Mouse (Mus musculus): Measurements from ENCODE around the gene Tesk1.

Gene Tesk1

GRCm38 (mm10) chr4:43441639-43442038, at the start of gene Tesk1:
Gene Tesk1, plus strand, starts transcription at chr4:43441939.
- DNase-seq, result no peak

GRCm38 (mm10) chr4:43394345-43394891, 47.3 kb upstream of the Tesk1 start:
- DNase-seq, result peak; percentile 86

DNA sequence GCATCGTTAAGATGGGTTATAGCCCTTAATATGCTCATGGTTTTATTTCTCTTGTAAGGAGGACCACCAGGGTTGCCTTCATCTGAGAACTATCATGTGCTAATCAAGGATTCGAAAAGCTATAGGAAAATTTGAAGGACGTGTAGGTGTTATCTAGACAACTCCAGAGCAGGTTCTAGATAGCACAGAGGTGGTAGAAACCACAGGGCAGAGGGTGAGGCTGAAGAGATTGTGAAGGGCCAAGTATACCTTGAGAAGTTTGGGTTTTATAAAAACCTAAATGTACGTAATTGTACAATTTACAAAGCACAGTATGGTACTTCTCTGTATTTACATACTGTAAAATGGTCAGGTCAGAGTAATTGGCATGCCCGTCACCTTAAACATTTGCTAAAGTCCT, 46.6 kb upstream of the Tesk1 start:
- DNase-seq, result no peak

GRCm38 (mm10) chr4:43395836-43396235, 45.9 kb upstream of the Tesk1 start:
- no peak for DNase-seq

DNA sequence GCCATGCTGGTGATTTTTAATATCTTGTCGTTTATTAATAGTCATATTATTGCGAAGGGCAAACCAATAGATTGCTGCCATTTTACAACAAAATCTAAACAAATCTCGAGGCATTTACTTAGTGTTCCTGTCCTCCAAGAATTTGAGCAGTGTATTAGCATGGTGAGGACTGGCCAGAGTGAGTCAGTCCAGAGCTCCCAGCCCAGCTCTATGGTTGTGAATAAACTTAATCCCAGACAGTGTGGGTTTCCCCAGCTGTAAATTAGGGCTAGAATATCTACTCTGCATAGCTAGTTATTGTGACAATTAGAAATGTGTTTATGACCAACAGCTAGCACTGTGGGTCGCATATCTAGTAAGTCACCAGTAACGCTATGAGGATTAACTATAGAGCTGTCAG, 45.4 kb upstream of the Tesk1 start:
- no peak for DNase-seq

GRCm38 (mm10) chr4:43398014-43398413, 43.7 kb upstream of the Tesk1 start:
- DNase-seq, result no peak

GRCm38 (mm10) chr4:43398829-43399331, 42.9 kb upstream of the Tesk1 start:
- peak; percentile 73 for DNase-seq

GRCm38 (mm10) chr4:43399391-43400131, 42.2 kb upstream of the Tesk1 start:
- DNase-seq, result peak; percentile 55

DNA sequence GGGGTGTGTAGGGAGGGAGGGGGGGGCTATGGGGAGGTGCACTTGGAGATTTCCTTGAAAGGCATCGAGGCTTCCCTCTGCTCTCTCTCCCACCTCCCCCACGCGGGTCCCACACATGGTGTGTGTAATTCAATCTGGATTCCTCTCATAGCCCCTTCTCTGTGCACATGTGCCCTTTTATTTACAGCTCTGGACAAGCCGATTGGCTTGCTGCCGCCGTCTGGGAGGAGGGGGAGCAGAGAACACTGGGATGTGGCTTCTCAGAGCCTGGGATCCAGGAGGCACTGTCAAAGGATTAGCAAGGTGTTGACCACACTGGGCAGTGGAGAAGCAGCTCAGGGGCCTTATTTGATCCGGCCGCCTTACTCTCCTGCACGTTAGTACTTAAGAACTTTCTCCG, 40.8 kb upstream of the Tesk1 start:
- DNase-seq, result peak; percentile 48

DNA sequence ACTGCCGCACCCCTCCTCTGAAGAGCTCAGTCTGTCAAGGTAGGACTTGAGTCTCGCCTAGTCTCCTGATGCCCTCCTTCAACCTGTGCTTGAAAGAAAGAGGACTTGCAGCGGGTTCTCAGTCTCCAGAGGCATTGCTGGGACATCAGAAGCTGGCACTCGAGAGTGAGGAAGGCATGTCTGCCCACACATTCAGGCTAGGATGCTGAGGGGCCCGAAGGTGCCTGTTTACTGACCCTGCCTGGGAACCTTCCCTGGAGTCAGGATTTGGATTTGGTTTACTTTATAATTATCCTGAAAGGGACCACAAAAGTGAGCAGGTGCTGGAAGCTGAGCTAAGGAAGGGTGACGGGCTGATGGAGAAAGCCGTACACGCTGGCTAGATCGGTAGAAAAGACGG, 40.3 kb upstream of the Tesk1 start:
- DNase-seq, result no peak

- DNase-seq, result no peak
Observed at GRCm38 (mm10) chr4:43402212-43402611, 39.5 kb upstream of the Tesk1 start.

DNA sequence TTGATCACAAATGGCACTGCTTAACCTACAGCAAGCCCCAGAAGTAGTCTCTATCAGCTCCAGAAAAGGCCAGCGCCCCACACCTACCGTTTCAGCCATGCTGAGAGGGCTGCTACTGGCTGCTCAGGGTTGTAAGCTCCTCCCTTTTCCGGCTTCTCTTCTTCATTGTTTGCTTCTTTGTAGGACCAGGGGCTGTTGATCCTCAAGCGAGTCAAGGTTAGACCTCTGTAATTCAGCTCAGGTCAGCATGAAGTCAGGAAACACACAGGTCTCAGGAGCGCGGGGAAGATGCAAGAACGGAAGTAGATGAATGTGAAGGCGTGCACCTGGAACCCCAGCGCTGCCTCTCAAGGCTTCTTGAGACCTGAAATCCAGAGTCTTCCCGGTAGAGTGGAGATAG, 37.0 kb upstream of the Tesk1 start:
- no peak for DNase-seq

DNA sequence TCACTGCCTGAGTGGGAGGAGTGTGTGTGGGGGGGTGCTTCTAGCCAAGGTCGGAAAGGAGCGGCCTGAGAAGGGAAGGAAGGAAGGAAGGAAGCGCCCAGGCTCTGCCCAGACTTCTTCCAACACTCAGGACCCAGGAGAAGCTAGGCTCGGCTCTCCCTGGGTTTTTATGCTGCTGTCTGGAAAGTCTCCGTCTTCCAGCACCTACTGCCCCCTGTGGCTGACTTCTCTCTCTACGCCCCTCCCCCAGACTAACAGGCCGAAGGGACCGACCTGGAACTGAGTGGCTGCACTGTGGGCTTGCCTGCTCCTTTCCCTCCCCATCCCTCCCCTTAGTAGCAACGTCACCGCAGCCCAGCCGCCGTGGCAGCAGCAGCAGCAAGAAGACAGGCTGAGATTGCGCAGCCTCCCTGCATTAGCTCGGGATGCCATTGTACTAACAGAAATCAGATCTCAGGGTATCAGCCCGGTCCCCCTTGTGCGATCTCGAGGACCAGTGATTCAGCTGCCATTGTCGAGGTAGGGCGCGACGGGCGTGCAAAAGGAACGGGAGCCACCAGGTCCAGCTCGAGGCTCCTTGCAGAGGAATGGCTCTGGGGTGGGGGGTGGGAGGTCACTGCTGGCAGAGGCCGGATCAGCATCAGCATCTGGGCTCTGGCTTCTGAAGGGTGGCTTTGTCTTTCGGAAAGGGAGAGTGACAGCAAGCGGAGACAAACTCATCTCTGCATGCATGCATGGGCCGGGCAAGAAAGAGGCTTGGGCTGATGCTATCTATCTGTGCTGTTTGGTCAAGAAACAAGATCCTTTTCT, 35.4 kb upstream of the Tesk1 start:
- peak; percentile 85 for DNase-seq

- DNase-seq, result no peak
Observed at GRCm38 (mm10) chr4:43407071-43407920, 34.4 kb upstream of the Tesk1 start.

DNA sequence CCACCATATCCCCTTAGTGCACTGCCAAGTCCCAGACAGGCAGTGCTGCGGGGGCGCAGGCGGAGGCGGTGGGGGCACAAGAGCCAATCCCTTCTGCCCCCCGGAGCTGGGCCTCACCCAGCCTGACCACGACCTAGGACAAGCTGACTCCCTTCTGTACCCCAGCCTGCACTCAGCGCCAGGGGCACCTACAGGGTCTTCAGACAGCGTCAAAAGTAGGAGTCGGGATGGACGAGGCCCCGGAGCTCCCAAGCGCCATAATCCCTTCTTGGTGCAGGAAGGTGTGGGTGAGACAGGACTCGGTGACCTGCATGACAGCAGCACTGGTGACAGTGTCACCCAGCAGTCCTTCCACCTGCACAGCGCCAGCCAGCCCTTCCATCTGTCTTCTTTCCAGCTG, 27.0 kb upstream of the Tesk1 start:
- no peak for DNase-seq

GRCm38 (mm10) chr4:43415221-43416070, 26.3 kb upstream of the Tesk1 start:
- no peak for DNase-seq

DNA sequence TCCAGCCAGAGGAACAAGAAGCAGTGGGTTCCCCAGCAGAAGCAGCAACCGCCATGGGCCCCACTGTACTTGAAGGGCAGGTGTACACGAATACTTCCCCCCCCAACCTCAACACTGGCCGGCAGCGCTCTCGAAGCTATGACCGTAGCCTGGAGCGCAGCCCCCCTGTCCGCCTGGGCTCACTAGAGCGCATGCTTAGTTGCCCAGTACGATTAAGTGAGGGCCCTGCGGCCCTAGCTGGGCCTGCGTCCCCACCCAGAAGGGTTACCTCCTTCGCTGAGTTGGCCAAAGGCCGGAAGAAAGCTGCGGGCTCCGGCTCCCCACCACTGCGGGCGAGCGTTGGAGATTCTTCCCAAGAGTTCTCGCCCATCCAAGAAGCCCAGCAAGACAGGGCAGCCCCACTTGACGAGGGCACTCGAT, 25.7 kb upstream of the Tesk1 start:
- no peak for DNase-seq

GRCm38 (mm10) chr4:43417269-43418062, 24.3 kb upstream of the Tesk1 start:
- DNase-seq, result no peak

GRCm38 (mm10) chr4:43418450-43418849, 23.3 kb upstream of the Tesk1 start:
- DNase-seq, result no peak

DNA sequence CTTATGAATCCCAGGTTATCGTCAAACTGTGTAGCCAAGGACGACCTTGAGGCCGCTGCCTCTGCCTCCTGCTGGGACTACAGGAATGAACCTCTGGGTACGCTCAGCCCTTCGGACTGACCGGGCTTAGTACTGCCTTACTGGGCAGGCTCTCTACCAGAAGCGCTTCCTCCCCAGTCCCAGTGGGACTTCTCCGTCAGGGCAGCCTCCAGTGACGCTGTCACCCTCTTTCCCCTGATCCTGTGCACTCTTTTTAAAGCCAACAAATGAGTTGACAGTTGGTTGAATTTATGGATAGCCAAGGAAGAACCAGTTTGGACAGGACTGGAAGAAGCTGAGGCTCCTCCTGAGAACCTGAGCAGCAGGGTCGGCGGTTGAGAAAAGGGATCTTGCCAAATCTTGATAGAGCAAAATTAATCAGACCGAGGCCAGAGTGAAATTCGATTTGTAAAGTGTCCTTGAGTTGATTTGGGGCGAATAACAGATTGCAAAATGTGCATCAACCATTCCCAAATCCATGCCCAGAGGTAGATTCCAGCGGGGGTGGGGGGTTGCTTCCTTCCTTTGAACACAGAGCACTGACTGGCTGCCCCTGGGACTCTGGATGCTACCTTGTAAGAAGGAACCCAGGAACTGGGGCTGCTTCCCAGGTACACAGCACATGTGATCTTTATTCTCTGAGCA, 22.6 kb upstream of the Tesk1 start:
- DNase-seq, result no peak

All from lung, postnatal 14 days (tissue).